Mouse (Mus musculus): Measurements from ENCODE around the gene Gna15.

DNA sequence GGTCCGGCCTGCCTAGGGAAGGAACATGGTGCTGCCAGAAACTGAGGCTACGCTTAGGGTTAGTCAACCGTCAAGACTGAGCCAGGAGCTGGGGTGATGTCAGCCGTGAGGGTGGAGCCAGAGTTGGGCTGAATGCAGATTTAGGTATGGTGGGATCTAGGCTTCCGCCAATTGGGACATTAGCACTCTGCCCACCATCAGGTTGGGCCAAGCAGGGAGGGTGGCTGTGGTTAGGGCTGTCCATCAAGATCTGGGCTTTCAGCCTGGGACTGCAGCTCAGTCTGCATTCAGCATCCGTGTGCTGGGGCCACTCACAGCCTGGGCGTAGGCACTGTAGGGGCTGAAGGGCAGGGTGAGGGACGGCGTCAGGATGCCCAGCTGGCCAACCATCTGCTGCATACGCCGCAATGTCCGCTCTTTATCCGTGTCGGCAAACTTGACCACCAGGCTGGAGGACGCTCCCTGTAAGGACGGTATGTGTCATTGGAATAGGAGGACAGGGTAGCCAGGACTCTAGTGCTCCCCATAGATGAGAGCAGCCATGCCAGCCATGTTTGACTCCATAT lies 56.3 kb downstream of the Gna15 start:
- TF ChIP-seq CTCF (IDR thresholded peaks at IDR 0.05; ENCODE audit: borderline replicate concordance, extremely low read depth, insufficient read depth, insufficient read length) (no peak), POLR2A (IDR thresholded peaks at IDR 0.05; ENCODE audit: borderline replicate concordance, extremely low read depth, insufficient read depth, insufficient read length, poor library complexity, severe bottlenecking) (no peak)
